Mouse (Mus musculus) heart, adult 2 months (tissue): ENCODE results near the gene Dse. TPM values are rescaled to one million over a fixed set of nuclear protein-coding genes. Genes with fewer than 3 reads are reported as not detected.

Experiments
- DNase-seq, 2 experiments: peaks; one replicate each; pipeline ENCODE4 v3.0.0; 2021
- H3K27ac ChIP-seq: fragments of 200-600 bp; 2 replicates; pipeline ENCODE4 v1.8.1; 2022
- H3K27me3 ChIP-seq: fragments of 200-500 bp; 2 replicates; pipeline ENCODE4 v1.6.1; 2012; ENCODE audit warnings: mild to moderate bottlenecking, low read length, inconsistent platforms, mixed read lengths; ENCODE audit not compliant: control insufficient read depth, insufficient read depth
- H3K36me3 ChIP-seq: fragments of 200-500 bp; 2 replicates; pipeline ENCODE4 v1.6.1; 2012; ENCODE audit warnings: low read length, inconsistent platforms; ENCODE audit not compliant: control insufficient read depth, insufficient read depth
- H3K4me1 ChIP-seq: fragments of 200-500 bp; 2 replicates; pipeline ENCODE4 v1.6.1; 2011; ENCODE audit warnings: low read length; ENCODE audit not compliant: control insufficient read depth, insufficient read depth
- H3K4me3 ChIP-seq: fragments of 200-600 bp; 2 replicates; pipeline ENCODE4 v1.8.1; 2022
- H3K79me2 ChIP-seq: fragments of 200-500 bp; replicated peaks from 2 replicates; pipeline ENCODE4 v1.6.1; 2012; ENCODE audit warnings: mild to moderate bottlenecking, inconsistent platforms, low read length, moderate library complexity, mixed read lengths; ENCODE audit not compliant: control insufficient read depth, insufficient read depth
- H3K9ac ChIP-seq: fragments of 200-500 bp; 2 replicates; pipeline ENCODE4 v1.6.1; 2012; ENCODE audit warnings: low read depth, mild to moderate bottlenecking, control low read depth, inconsistent platforms, low read length, mixed read lengths
- CTCF ChIP-seq: fragments of 200-600 bp; IDR thresholded peaks from 2 replicates; pipeline ENCODE4 v1.8.1; 2022; ENCODE audit warnings: antibody characterized with exemption, mild to moderate bottlenecking, moderate library complexity
- EP300 ChIP-seq: fragments of 200-500 bp; IDR thresholded peaks from 2 replicates; pipeline ENCODE4 v1.6.1; 2011; ENCODE audit warnings: low read depth, low read length, control low read depth; ENCODE audit not compliant: insufficient read depth
- POLR2A ChIP-seq: fragments of 200-500 bp; IDR thresholded peaks from 2 replicates; pipeline ENCODE4 v1.6.1; 2011; ENCODE audit warnings: mild to moderate bottlenecking, low read depth, low read length, control low read depth; ENCODE audit not compliant: insufficient read depth
- WGBS: fragments of 180-500 bp; shearing (Covaris S2); methylation state at CpG from one replicate; pipeline ENCODE4 v1.1.7; 2018; 5-methylcytosine and 5-hydroxymethylcytosine counted together
- intact Hi-C: fragments of 180-260 bp; cut with DNase I; formaldehyde crosslinking; loops from one replicate; pipeline ENCODE4 v1.15.1; 2025
- polyA plus RNA-seq: library from polyadenylated mRNA; depleted of rRNA; stranded (reverse); fragments of >200 nt; gene quantifications from 2 replicates; pipeline ENCODE4 v1.2.3, GENCODE M21; 2012; rRNA removed
- total RNA-seq, 2 experiments: library from RNA; stranded (reverse); gene quantifications; 2 replicates each; pipeline ENCODE4 v1.2.3; 2021

The Dse gene
- total and polyA plus RNA-seq, 3 experiments = 3.2 to 5.0 (median 4.3) TPM

DNA sequence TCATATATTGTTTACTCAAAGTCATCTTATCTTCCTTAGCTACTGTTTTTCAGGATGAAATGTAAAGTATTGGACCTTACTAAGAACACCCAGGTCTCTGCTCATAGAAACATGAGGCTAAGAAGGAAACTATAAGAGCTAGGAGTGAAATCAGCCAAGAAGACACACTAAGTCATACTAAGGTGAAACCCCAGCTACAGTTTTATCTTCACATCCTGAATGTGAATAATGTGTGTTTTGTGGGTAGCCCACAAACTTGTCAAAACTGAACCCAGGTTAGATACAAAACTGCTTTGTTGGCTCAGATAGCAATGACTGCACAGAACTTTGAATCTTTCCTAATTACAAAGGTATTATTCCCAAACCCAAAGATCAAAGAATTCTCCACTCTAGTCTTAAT, 89.7 kb downstream of the Dse start:
- TF ChIP-seq CTCF (no peak), EP300 (no peak), POLR2A (no peak)
- Histone ChIP-seq H3K36me3 (no peaks in the 10 kb centered on the region), H3K27ac (no peak overlapping the region), H3K4me3 (no peak overlapping the region), H3K79me2 (no peaks in the 10 kb centered on the region), H3K27me3 (no peaks in the 10 kb centered on the region), H3K4me1 (no peaks in the 10 kb centered on the region), H3K9ac (no peak overlapping the region)
- intact Hi-C loops = no loop called here
- no peak for DNase-seq

GRCm38 (mm10) chr10:34117131-34117530, 90.4 kb downstream of the Dse start:
- no peaks in the 10 kb centered on the region for H3K36me3 ChIP-seq
- no peak for DNase-seq
- H3K4me1 ChIP-seq = no peaks in the 10 kb centered on the region
- no peak for TF ChIP-seq EP300
- TF ChIP-seq CTCF = no peak
- TF ChIP-seq POLR2A = no peak
- H3K4me3 ChIP-seq = no peak overlapping the region
- no peak overlapping the region for H3K27ac ChIP-seq
- no peak overlapping the region for H3K9ac ChIP-seq
- no peaks in the 10 kb centered on the region for H3K27me3 ChIP-seq
- H3K79me2 ChIP-seq = no peaks in the 10 kb centered on the region
- 53% methylated on average over 3 of the region's 3 CpGs for WGBS
- intact Hi-C loops = no loop called here

DNA sequence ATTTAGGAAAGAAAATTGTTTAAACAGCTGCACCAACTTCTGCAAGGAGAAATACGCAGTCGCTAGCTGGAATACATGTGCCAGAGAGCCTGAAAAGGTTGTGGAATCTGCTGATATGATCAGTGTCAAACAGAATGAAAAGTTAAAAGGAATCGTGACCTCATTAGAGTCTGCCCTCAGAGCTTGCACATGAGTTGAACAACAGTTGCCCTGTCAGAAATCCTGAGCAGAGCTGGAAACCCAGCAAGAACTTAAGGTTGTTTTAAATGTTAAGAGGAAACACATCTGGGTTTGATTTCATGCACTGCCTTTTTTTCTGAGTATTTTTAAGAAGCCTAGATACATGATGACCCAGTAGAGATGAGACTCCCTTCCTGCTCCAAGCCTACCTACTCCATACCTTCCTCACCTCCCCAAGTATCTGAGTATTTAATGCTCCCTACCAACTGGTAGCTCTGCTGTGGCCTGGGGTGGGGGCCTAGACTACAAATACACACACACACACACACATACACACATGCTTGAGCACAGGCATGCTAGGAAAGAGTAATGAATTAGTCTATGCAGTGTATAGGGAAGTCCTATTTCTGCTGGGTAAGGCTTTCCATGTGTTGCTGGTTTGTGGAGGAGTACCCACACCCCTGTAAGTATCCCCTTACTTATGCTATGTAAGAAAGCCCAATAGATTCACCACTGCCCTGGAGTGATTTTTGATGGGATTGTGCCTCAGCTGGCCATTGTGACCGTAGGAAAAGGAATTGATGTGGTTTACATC, 95.4 kb downstream of the Dse start:
- intact Hi-C loops = no loop called here
- Histone ChIP-seq H3K27ac (no peak overlapping the region), H3K79me2 (no peaks in the 10 kb centered on the region), H3K4me3 (no peak overlapping the region), H3K4me1 (no peaks in the 10 kb centered on the region), H3K27me3 (no peaks in the 10 kb centered on the region), H3K9ac (no peak overlapping the region), H3K36me3 (no peaks in the 10 kb centered on the region)
- 63% methylated on average over 4 of the region's 4 CpGs for WGBS
- DNase-seq = no peak
- TF ChIP-seq CTCF (no peak), EP300 (no peak), POLR2A (no peak)

DNA sequence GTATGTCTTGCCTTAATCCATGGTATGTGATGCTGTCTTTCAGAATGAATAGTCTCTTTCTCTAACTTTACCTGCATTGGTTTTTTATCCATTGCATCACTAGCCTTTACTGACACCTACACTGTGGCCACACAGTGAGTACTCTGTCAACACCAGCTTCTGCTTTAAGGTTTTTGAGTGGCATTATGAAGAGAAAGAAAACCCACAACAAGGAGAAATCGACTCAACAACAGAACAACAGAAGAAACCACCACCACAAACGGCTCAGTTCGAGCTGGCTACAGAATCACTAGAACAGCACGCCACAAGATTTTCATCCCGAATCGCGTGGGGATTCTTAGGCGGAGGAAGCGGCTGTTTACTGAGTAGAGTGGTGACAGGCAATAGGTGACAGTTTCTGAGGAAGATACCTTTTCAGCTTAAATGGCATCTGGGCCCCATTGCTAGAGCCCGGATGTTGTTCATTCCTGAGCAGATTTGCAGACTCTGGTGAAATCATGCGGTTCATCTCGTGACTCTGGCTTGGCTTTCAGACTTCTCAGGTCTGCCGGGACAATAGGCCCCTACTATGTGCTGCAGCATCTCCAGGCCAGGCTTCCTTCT, 96.6 kb downstream of the Dse start:
- no peaks in the 10 kb centered on the region for H3K79me2 ChIP-seq

More for the DNA sequence above, 96.6 kb downstream of the Dse start:
- H3K27me3 ChIP-seq = no peaks in the 10 kb centered on the region
- H3K36me3 ChIP-seq = no peaks in the 10 kb centered on the region
- H3K27ac ChIP-seq = no peak overlapping the region
- H3K4me1 ChIP-seq = no peaks in the 10 kb centered on the region
- TF ChIP-seq EP300 = no peak
- TF ChIP-seq POLR2A = no peak
- TF ChIP-seq CTCF = no peak
- intact Hi-C loops = no loop called here
- WGBS = 75% methylated on average over 13 of the region's 13 CpGs
- no peak overlapping the region for H3K4me3 ChIP-seq
- H3K9ac ChIP-seq = no peak overlapping the region
- DNase-seq = no peak

Other genes starting within 250 kb of the Dse start
- gene Rwdd1, start 188.1 kb downstream of the Dse start, total RNA-seq = 100 to 1,000 TPM; 105 to 123 TPM
- 38.5 and 59.0 TPM in 2 replicates for gene Rwdd1, start 188.1 kb downstream of the Dse start, polyA plus RNA-seq
- gene Trappc3l, start 170.1 kb downstream of the Dse start, total RNA-seq = not detected
- gene Trappc3l, start 170.1 kb downstream of the Dse start, polyA plus RNA-seq = not detected in 2 replicates
- not detected for gene Calhm4, start 163.4 kb downstream of the Dse start, total RNA-seq
- gene Calhm4, start 163.4 kb downstream of the Dse start, polyA plus RNA-seq = not detected in 2 replicates
- gene Calhm5, start 111.2 kb downstream of the Dse start, total RNA-seq = under 1 TPM; 0.75 to 0.97 TPM
- 0.51 and 1.3 TPM in 2 replicates for gene Calhm5, start 111.2 kb downstream of the Dse start, polyA plus RNA-seq
- under 1 TPM; 0.23 to 0.48 TPM for gene Calhm6, start 79.7 kb downstream of the Dse start, total RNA-seq
- gene Calhm6, start 79.7 kb downstream of the Dse start, polyA plus RNA-seq = 0.25 TPM in 1 of 2 replicates, not detected in the other
- gene Tspyl1, start 74.5 kb upstream of the Dse start, total RNA-seq = 10 to 100 TPM; 57.0 to 64.4 TPM
- gene Tspyl1, start 74.5 kb upstream of the Dse start, polyA plus RNA-seq = 30.6 and 55.3 TPM in 2 replicates
- gene Tspyl4, start 89.7 kb upstream of the Dse start, total RNA-seq = 10 to 100 TPM; 12.4 to 18.0 TPM
- gene Tspyl4, start 89.7 kb upstream of the Dse start, polyA plus RNA-seq = 8.4 and 17.0 TPM in 2 replicates
- not detected for gene Col10a1, start 182.3 kb upstream of the Dse start, total RNA-seq
- 0.06 and 0.80 TPM in 2 replicates for gene Col10a1, start 182.3 kb upstream of the Dse start, polyA plus RNA-seq
- gene Nt5dc1, start 210.8 kb upstream of the Dse start, total RNA-seq = 10 to 100 TPM in 1 of 2 experiments, 1 to 10 TPM in 1; 10.0 to 10.6 TPM
- 4.0 and 6.2 TPM in 2 replicates for gene Nt5dc1, start 210.8 kb upstream of the Dse start, polyA plus RNA-seq